Mouse (Mus musculus): ENCODE measurements at regions not wholly inside any gene's neighbourhood (a gene's known extent, or its start where the extent isn't known, plus 50 kb on each side); places are given as distances from the start of the nearest gene placed in this dataset.

GRCm38 (mm10) chr11:50547776-50548175 is 54.1 kb upstream of the Adamts2 start:
- H3K27ac ChIP-seq = no peak overlapping the region
- DNase-seq (ENCODE audit: low spot score) = no peak
- no peaks in the 10 kb centered on the region for H3K4me1 ChIP-seq (replicated peaks)
- 91% methylated on average over 2 of the region's 2 CpGs for WGBS
- H3K9me3 ChIP-seq = peaks cover 4% of the 10 kb centered on the region; the same call in 1 of the 2 replicates
- H3K36me3 ChIP-seq = no peaks in the 10 kb centered on the region
- H3K4me3 ChIP-seq = no peak overlapping the region
- H3K27me3 ChIP-seq (ENCODE audit: insufficient read depth, poor library complexity, severe bottlenecking) = no peaks in the 10 kb centered on the region

- DNase-seq (ENCODE audit: low spot score) = no peak
- Histone ChIP-seq H3K4me3 (no peak overlapping the region), H3K27me3 (ENCODE audit: insufficient read depth, poor library complexity, severe bottlenecking) (no peaks in the 10 kb centered on the region), H3K36me3 (no peaks in the 10 kb centered on the region), H3K4me1 (replicated peaks) (no peaks in the 10 kb centered on the region), H3K9me3 (no peaks in the 10 kb centered on the region), H3K27ac (no peak overlapping the region)
- WGBS = 90% methylated on average over 11 of the region's 11 CpGs
Observed at GRCm38 (mm10) chr11:50546456-50547144, 55.3 kb upstream of the Adamts2 start.

- Histone ChIP-seq H3K27ac (no peak overlapping the region), H3K4me1 (replicated peaks) (no peaks in the 10 kb centered on the region), H3K9me3 (no peaks in the 10 kb centered on the region), H3K4me3 (no peak overlapping the region), H3K36me3 (no peaks in the 10 kb centered on the region), H3K27me3 (ENCODE audit: insufficient read depth, poor library complexity, severe bottlenecking) (no peaks in the 10 kb centered on the region)
- no peak for DNase-seq (ENCODE audit: low spot score)
- WGBS = 93% methylated on average over 6 of the region's 6 CpGs
Observed at GRCm38 (mm10) chr11:50545421-50545820, 56.5 kb upstream of the Adamts2 start.

GRCm38 (mm10) chr11:50540136-50540535 is 61.7 kb upstream of the Adamts2 start:
- H3K36me3 ChIP-seq = no peaks in the 10 kb centered on the region
- 0 out of 2 replicates have a peak, but pooled peaks cover 3% of the 10 kb centered on the region for H3K9me3 ChIP-seq
- no peaks in the 10 kb centered on the region for H3K27me3 ChIP-seq (ENCODE audit: insufficient read depth, poor library complexity, severe bottlenecking)
- no peaks in the 10 kb centered on the region for H3K4me1 ChIP-seq (replicated peaks)
- 83% methylated on average over 11 of the region's 11 CpGs for WGBS
- H3K4me3 ChIP-seq = no peak overlapping the region
- no peak for DNase-seq (ENCODE audit: low spot score)
- no peak overlapping the region for H3K27ac ChIP-seq

- 0 out of 2 replicates have a peak, but pooled peaks cover 3% of the 10 kb centered on the region for H3K9me3 ChIP-seq
- H3K27ac ChIP-seq = no peak overlapping the region
- H3K4me3 ChIP-seq = no peak overlapping the region
- no peaks in the 10 kb centered on the region for H3K36me3 ChIP-seq
- no peaks in the 10 kb centered on the region for H3K27me3 ChIP-seq (ENCODE audit: insufficient read depth, poor library complexity, severe bottlenecking)
- WGBS = 44% methylated on average over 2 of the region's 2 CpGs
- no peak for DNase-seq (ENCODE audit: low spot score)
- H3K4me1 ChIP-seq (replicated peaks) = no peaks in the 10 kb centered on the region
Observed at GRCm38 (mm10) chr11:50534266-50534665, 67.6 kb upstream of the Adamts2 start.

- 67% methylated on average over 5 of the region's 5 CpGs for WGBS
- DNase-seq (ENCODE audit: low spot score) = no peak
- Histone ChIP-seq H3K27me3 (ENCODE audit: insufficient read depth, poor library complexity, severe bottlenecking) (no peaks in the 10 kb centered on the region), H3K4me1 (replicated peaks) (0 out of 2 replicates have a peak, but pooled peaks cover 3% of the 10 kb centered on the region), H3K9me3 (no peaks in the 10 kb centered on the region), H3K4me3 (no peak overlapping the region), H3K36me3 (no peaks in the 10 kb centered on the region), H3K27ac (no peak overlapping the region)
Observed at GRCm38 (mm10) chr11:50527923-50528322, 74.0 kb upstream of the Adamts2 start.

- WGBS = 91% methylated on average over 9 of the region's 9 CpGs
- H3K36me3 ChIP-seq = no peaks in the 10 kb centered on the region
Observed at GRCm38 (mm10) chr11:50520162-50520561, 81.7 kb upstream of the Adamts2 start.

GRCm38 (mm10) chr11:50507882-50508281 is 77.0 kb upstream of the Rufy1 start:
- Histone ChIP-seq H3K4me1 (replicated peaks) (peaks cover 24% of the 10 kb centered on the region), H3K36me3 (no peaks in the 10 kb centered on the region), H3K27me3 (ENCODE audit: insufficient read depth, poor library complexity, severe bottlenecking) (no peaks in the 10 kb centered on the region), H3K4me3 (no peak overlapping the region), H3K9me3 (no peaks in the 10 kb centered on the region), H3K27ac (peak overlapping the region; percentile 87)
- no peak for DNase-seq (ENCODE audit: low spot score)
- WGBS = 84% methylated on average over 5 of the region's 5 CpGs

More at GRCm38 (mm10) chr11:50520162-50520561, 81.7 kb upstream of the Adamts2 start:
- no peak overlapping the region for H3K4me3 ChIP-seq
- H3K9me3 ChIP-seq = 0 out of 2 replicates have a peak, but pooled peaks cover 3% of the 10 kb centered on the region
- no peaks in the 10 kb centered on the region for H3K27me3 ChIP-seq (ENCODE audit: insufficient read depth, poor library complexity, severe bottlenecking)
- no peak for DNase-seq (ENCODE audit: low spot score)
- H3K27ac ChIP-seq = no peak overlapping the region
- H3K4me1 ChIP-seq (replicated peaks) = 0 out of 2 replicates have a peak, but pooled peaks cover 3% of the 10 kb centered on the region

GRCm38 (mm10) chr11:50507498-50507824 is 76.5 kb upstream of the Rufy1 start:
- WGBS = 78% methylated on average over 4 of the region's 4 CpGs
- peak overlapping the region; percentile 87 for H3K27ac ChIP-seq
- H3K27me3 ChIP-seq (ENCODE audit: insufficient read depth, poor library complexity, severe bottlenecking) = no peaks in the 10 kb centered on the region

GRCm38 (mm10) chr11:50506820-50507497 is 76.0 kb upstream of the Rufy1 start:
- 0 out of 2 replicates have a peak overlapping the region, but pooled peaks have one; percentile 20 for H3K4me3 ChIP-seq
- H3K4me1 ChIP-seq (replicated peaks) = peaks cover 24% of the 10 kb centered on the region
- WGBS = 47% methylated on average over 5 of the region's 5 CpGs
- peak overlapping the region; percentile 87 for H3K27ac ChIP-seq
- no peaks in the 10 kb centered on the region for H3K9me3 ChIP-seq
- no peaks in the 10 kb centered on the region for H3K36me3 ChIP-seq
- H3K27me3 ChIP-seq (ENCODE audit: insufficient read depth, poor library complexity, severe bottlenecking) = no peaks in the 10 kb centered on the region
- peak; percentile 57 for DNase-seq (ENCODE audit: low spot score)

More at GRCm38 (mm10) chr11:50507498-50507824, 76.5 kb upstream of the Rufy1 start:
- peaks cover 24% of the 10 kb centered on the region for H3K4me1 ChIP-seq (replicated peaks)
- no peaks in the 10 kb centered on the region for H3K36me3 ChIP-seq
- no peaks in the 10 kb centered on the region for H3K9me3 ChIP-seq
- H3K4me3 ChIP-seq = no peak overlapping the region
- DNase-seq (ENCODE audit: low spot score) = no peak

GRCm38 (mm10) chr11:50501352-50501751 is 70.4 kb upstream of the Rufy1 start:
- Histone ChIP-seq H3K4me3 (no peak overlapping the region), H3K27ac (peak overlapping the region; percentile 2; the same call in 1 of the 2 replicates), H3K9me3 (no peaks in the 10 kb centered on the region), H3K36me3 (no peaks in the 10 kb centered on the region), H3K4me1 (replicated peaks) (peaks cover 11% of the 10 kb centered on the region), H3K27me3 (ENCODE audit: insufficient read depth, poor library complexity, severe bottlenecking) (no peaks in the 10 kb centered on the region)
- no peak for DNase-seq (ENCODE audit: low spot score)
- 67% methylated on average over 12 of the region's 12 CpGs for WGBS

- no peaks in the 10 kb centered on the region for H3K27me3 ChIP-seq (ENCODE audit: insufficient read depth, poor library complexity, severe bottlenecking)
- H3K36me3 ChIP-seq = no peaks in the 10 kb centered on the region
- no peak for DNase-seq (ENCODE audit: low spot score)
- H3K27ac ChIP-seq = peak overlapping the region; percentile 78
- H3K9me3 ChIP-seq = no peaks in the 10 kb centered on the region
- 93% methylated on average over 5 of the region's 5 CpGs for WGBS
- peaks cover 8% of the 10 kb centered on the region for H3K4me1 ChIP-seq (replicated peaks)
- no peak overlapping the region for H3K4me3 ChIP-seq
Observed at GRCm38 (mm10) chr11:50493123-50493476, 62.2 kb upstream of the Rufy1 start.

- Histone ChIP-seq H3K27me3 (ENCODE audit: insufficient read depth, poor library complexity, severe bottlenecking) (no peaks in the 10 kb centered on the region), H3K4me1 (replicated peaks) (peaks cover 13% of the 10 kb centered on the region), H3K36me3 (no peaks in the 10 kb centered on the region), H3K9me3 (no peaks in the 10 kb centered on the region), H3K4me3 (no peak overlapping the region), H3K27ac (peak overlapping the region; percentile 78)
- DNase-seq (ENCODE audit: low spot score) = no peak
- WGBS = 66% methylated on average over 5 of the region's 5 CpGs
Observed at GRCm38 (mm10) chr11:50492399-50493122, 61.6 kb upstream of the Rufy1 start.
